Comparison of ENCODE assay signal across 18 mouse cellular contexts in the genomic region with DNA sequence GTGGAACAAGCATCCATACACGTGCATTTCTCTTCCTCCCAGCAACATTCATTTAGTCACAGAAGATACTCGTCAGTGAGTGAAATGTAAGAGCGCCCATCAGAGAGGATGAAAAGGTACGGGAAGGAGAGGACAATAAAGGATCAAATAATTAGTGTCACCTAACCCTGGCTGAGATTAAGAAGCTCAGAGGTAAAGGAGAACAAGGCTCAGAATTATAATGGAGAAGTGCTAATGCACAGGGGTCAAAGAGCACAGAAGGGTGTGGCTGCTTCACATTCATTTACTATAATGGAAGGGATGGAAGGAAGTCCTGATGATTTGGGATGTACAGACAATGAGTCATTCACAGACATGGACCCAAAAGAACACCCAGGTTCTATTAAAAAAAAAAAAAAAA. TPM values are rescaled to one million over a fixed set of nuclear protein-coding genes. Genes with fewer than 3 reads are reported as not detected.
"Had no signal": no experiment of that assay in that cellular context is flagged by ENCODE, and none has a peak within 500 bp of the region (broad histone marks: within the 10 kb centered on the region; RNA-seq: fewer than 3 reads in every experiment).

No protein-coding gene starts in this region.

- DNase-seq: lung, adult 18-20 months; lung, embryonic 14.5 days; lung, postnatal 10 days; lung, postnatal 4 days; retina, postnatal 1 day; right cerebral cortex, adult 18-20 months; spleen, adult 18-20 months; thymus, adult 18-20 months; thymus, postnatal 14 days; thymus, postnatal 36 days had no signal

- H3K4me2 ChIP-seq: lung, embryonic 14.5 days; midbrain, embryonic 13.5 days; midbrain, embryonic 15.5 days; neural tube, embryonic 13.5 days; neural tube, embryonic 15.5 days had no signal

- H3K9ac ChIP-seq: lung, embryonic 14.5 days; midbrain, embryonic 13.5 days; midbrain, embryonic 15.5 days; neural tube, embryonic 13.5 days; neural tube, embryonic 15.5 days had no signal

- H3K4me3 ChIP-seq: midbrain, embryonic 10.5 days; midbrain, embryonic 13.5 days; midbrain, embryonic 15.5 days; myocyte; neural tube, embryonic 13.5 days; neural tube, embryonic 15.5 days had no signal

- H3K36me3 ChIP-seq: midbrain, embryonic 15.5 days; neural tube, embryonic 15.5 days had no signal

- H3K27ac ChIP-seq: midbrain, embryonic 10.5 days; midbrain, embryonic 13.5 days; midbrain, embryonic 15.5 days; neural tube, embryonic 13.5 days; neural tube, embryonic 15.5 days had no signal

- ATAC-seq: midbrain, embryonic 13.5 days; midbrain, embryonic 15.5 days had no signal

- H3K9me3 ChIP-seq: midbrain, embryonic 10.5 days; midbrain, embryonic 13.5 days; midbrain, embryonic 15.5 days; neural tube, embryonic 13.5 days; neural tube, embryonic 15.5 days had no signal

- H3K27me3 ChIP-seq: midbrain, embryonic 13.5 days; midbrain, embryonic 15.5 days; neural tube, embryonic 13.5 days; neural tube, embryonic 15.5 days had no signal

RNA-seq across cellular contexts. Expression of gene Elavl2, which starts 36.6 kb away (rescaled TPM):
- total RNA-seq: megakaryocyte, adult 5-6 weeks; megakaryocyte-erythroid progenitor cell, adult 5-6 weeks had no signal
